Mouse (Mus musculus) spleen, adult 12 weeks (tissue): ENCODE results near the gene Slc22a6.

Experiments
- DNase-seq: peaks from one replicate; pipeline ENCODE4 v3.0.0; 2022; ENCODE audit warnings: low spot score

The Slc22a6 gene

GRCm38 (mm10) chr19:8617904-8618303, at the start of gene Slc22a6:
Slc22a6 (plus strand) TSS chr19:8618039.
- DNase-seq: no peak

- no peak for DNase-seq
Measured at GRCm38 (mm10) chr19:8569453-8569863, 48.4 kb upstream of the Slc22a6 start.

DNA sequence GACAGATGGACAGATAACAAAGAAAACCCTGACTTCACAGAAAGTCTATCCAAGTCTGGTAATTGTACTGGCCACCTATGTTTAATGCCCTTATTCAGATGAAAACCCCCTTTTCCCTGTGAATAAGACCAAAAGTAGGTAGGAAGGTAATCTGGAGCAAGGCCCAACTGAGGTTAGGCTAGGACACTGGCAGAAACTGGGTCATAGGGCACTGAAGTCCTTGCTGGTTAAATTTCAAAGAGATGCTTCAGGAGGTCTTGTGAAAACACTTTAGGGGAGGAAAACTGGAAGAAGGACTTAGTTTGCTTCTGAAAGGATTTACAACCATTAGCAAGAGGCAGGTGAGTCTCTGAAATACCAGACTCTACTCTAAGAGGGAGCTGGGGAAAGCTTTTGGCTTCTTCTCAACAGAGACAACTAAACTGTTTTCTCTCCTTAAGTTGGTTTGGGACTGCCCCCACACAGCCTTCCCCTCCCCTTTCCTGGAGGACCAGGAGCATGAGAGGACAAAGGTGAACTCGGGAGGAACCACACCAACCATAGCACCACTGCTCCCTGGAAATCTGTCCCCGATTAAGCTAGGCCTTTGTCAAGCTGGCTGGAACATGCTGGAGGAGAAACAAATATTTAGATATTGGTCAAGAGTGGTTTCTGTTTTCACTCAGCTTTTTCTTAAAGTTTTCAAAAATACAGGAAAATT, 47.3 kb upstream of the Slc22a6 start:
- no peak for DNase-seq

GRCm38 (mm10) chr19:8571746-8572145, 46.1 kb upstream of the Slc22a6 start:
- no peak for DNase-seq

- DNase-seq: no peak
Measured at GRCm38 (mm10) chr19:8572485-8572884, 45.4 kb upstream of the Slc22a6 start.

- DNase-seq: no peak
Measured at GRCm38 (mm10) chr19:8577432-8577831, 40.4 kb upstream of the Slc22a6 start.

GRCm38 (mm10) chr19:8578293-8578969, 39.4 kb upstream of the Slc22a6 start:
- DNase-seq: no peak

GRCm38 (mm10) chr19:8578970-8579342, 38.9 kb upstream of the Slc22a6 start:
- no peak for DNase-seq

DNA sequence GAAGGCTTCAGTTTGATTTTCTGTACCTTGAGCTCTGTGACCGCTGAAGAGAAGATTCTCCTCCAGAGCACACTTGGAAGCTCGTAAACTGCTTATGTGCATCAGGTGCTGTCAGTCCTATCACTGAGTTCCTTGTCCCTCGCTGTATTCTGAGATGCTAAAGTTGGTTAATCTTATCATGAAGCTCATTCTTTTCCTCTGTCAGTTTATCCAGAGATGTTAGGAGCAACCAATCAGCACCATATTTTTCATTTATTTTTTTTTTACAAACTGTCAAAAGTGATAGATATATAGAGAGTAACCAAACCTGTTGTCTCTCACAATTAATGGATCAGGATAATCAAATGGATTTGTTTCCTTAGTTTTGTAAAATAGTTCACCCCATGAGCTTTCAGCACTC, 32.5 kb upstream of the Slc22a6 start:
- DNase-seq: no peak

- DNase-seq: no peak
Measured at GRCm38 (mm10) chr19:8585899-8586298, 31.9 kb upstream of the Slc22a6 start.

- no peak for DNase-seq
Measured at GRCm38 (mm10) chr19:8586350-8586749, 31.5 kb upstream of the Slc22a6 start.

DNA sequence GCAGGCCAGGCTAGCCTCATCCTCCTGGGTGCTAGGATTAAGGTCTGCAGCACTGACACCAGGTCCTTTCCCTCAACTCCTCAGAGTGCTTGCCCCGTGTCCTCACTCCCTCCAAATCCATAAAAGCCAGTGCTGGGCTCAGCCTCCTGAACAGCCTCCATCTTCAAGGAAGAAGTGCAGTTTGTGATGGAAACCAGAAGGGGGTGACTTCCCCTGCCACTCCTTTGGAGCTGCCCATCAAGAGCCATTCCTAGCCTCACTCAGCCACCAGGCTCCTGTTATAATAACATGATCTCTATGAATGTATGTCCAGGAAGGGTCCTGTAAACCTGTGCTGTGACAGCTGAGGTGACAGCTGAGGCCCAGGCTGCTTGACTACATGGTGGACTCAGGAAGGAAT, 30.5 kb upstream of the Slc22a6 start:
- no peak for DNase-seq

- DNase-seq: no peak
Measured at GRCm38 (mm10) chr19:8590954-8591353, 26.9 kb upstream of the Slc22a6 start, which contains the start of gene Slc22a8. Slc22a8 (plus strand) TSS chr19:8591254.

DNA sequence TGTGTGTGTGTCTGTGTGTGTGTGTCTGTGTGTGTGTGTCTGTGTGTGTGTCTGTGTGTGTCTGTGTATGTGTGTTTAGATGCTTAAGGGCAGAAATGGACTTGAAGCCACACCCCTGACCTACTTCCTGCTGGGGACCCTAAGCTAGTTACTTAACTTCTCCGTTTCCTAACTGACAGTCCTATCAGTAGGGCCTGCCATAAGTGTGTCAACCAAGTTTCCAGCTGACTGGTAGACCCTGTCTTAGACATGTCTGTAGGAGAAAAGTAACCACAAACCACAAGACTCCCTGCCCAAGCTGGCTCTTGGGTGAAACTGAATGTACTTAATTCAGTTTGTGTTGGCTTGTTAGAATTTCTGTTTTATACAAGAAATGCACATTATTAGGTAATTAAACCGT, 25.7 kb upstream of the Slc22a6 start:
- no peak for DNase-seq

DNA sequence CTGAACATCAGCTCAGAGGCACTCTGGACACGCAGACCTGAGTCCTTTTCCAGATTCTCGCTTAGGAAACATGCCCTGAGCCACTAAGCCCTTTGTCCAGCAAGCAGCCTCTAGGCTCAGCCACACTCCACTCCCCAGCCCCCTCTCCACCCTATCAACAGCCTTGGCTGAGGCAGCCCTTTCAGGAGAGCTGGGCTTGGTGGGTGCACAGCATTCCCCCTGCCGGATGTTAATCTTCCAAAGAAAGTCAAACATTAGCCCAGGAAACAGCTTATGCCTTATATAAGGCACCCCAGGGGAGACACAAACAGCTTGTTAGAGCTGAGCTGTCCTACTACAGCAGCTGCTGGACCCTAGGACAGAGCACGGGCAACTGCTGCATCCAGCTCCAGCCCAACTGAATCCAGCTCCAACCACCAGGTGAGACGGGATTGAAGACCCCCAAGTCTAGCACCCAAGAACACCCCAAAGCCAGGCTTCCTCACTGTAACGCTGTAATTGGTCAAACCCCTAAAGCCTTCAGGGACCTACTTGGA, 24.9 kb upstream of the Slc22a6 start:
- DNase-seq: no peak

DNA sequence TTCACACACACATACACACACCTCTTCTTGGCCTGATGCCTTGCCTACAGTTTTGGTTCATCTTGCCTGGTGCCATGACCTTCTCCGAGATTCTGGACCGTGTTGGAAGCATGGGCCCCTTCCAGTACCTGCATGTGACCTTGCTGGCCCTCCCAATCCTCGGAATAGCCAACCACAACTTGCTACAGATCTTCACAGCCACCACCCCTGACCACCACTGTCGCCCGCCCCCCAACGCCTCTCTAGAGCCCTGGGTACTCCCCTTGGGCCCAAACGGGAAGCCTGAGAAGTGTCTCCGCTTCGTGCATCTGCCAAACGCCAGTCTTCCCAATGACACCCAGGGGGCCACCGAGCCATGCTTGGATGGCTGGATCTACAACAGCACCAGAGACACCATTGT, 24.0 kb upstream of the Slc22a6 start:
- no peak for DNase-seq

GRCm38 (mm10) chr19:8594518-8594917, 23.3 kb upstream of the Slc22a6 start:
- DNase-seq: no peak

GRCm38 (mm10) chr19:8597269-8597668, 20.6 kb upstream of the Slc22a6 start:
- DNase-seq: no peak

DNA sequence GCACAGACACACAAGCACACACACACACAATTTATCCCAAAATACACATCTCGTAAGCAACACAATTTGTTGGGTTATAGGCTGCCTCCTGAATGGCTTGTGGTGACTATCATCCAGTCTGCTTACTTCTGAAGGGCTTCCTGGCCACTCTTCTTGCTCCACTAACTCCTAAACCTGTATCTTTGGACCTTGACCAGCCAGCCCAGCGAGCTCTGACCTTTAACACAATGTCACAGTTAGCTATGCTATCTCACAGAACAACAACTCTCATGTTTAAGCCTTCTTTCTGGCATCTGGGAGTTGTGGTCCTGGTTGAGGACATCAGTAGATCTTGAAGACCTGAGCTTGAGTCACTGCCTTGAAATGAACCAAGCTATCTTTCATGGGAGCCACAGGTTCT, 18.6 kb upstream of the Slc22a6 start:
- no peak for DNase-seq

DNA sequence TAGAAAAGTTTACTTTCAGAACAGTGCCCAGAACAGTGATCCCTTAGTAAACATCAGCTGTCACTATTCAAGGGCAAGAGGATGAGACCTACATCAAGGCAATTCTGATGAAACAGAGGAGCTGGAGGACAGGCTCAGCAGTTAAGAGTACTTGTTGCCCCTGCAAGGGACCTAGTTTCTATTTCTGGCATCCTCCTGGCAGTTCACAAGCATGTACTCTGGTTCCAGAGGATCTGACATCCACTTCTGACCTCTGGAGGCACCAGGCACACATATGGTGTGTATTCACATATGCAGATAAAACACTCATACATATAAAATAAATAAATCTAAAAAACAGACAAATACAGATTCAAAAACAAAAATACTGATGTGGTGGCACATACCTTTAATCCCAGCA, 15.9 kb upstream of the Slc22a6 start:
- no peak for DNase-seq

DNA sequence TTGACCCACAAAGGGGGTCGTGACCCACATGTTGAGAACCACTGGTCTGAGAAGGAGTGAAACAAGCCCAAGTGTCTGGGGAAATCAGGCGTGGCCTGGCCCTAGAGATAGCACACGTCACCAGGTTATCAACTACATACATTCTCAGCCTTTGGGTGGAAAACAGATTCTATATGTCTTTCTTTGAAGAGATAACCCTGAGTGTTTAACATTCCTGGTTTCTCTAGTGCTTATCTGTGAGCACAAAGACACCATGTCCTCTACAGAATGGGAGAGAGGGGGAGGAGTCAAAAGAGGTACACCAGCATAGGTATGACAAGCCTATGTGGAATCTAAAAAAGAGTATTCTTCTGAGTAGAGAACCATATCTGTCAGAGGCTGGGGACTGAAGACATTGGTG, 14.9 kb upstream of the Slc22a6 start:
- DNase-seq: no peak

GRCm38 (mm10) chr19:8604536-8605240, 13.2 kb upstream of the Slc22a6 start:
- DNase-seq: no peak

- peak; percentile 22 for DNase-seq
Measured at GRCm38 (mm10) chr19:8605241-8605558, 12.6 kb upstream of the Slc22a6 start.
